14 mouse cellular contexts compared by ENCODE assay signal in genomic region chr11:120984448-120985330, GRCm38 (mm10). TPM values are rescaled to one million over a fixed set of nuclear protein-coding genes. Genes with fewer than 3 reads are reported as not detected.
DNase-seq lines count a peak whose midpoint lies in the region; ATAC-seq and TF ChIP-seq lines count a peak whose summit lies in the region.
"Had no signal": no experiment of that assay in that cellular context is flagged by ENCODE, and none has a peak within 500 bp of the region (broad histone marks: within the 10 kb centered on the region; RNA-seq: fewer than 3 reads in every experiment).

No protein-coding gene starts in this region.

- H3K36me3 ChIP-seq in small intestine, adult 2 months (ENCODE audit: control insufficient read depth, insufficient read depth, low read length): peaks cover 34% of the 10 kb centered on the region
- H3K36me3 ChIP-seq in hindbrain, postnatal 0 days (ENCODE audit: insufficient read depth, low read length): peaks cover 29% of the 10 kb centered on the region

- no peak for ATAC-seq in hindbrain, postnatal 0 days
- no peak for ATAC-seq in megakaryocyte progenitor cell, adult 5-6 weeks (replicated peaks; ENCODE audit: poor library complexity)

- H3K9ac ChIP-seq in hindbrain, postnatal 0 days (replicated peaks; ENCODE audit: low read length): no peak overlapping the region
- H3K9ac ChIP-seq: neural tube, embryonic 13.5 days; stomach, embryonic 15.5 days had no signal

- DNase-seq in gastrocnemius, postnatal 25 days: peak; percentile 61
- no peak for DNase-seq in gastrocnemius, postnatal 10 days
- peak; percentile 35 to 52 for DNase-seq in kidney, postnatal 36 days
- DNase-seq in kidney, postnatal 10 days: no peak
- DNase-seq in adrenal gland, postnatal 14 days: peak; percentile 72
- DNase-seq in hindbrain, postnatal 0 days (ENCODE audit: low spot score): no peak

- H3K4me1 ChIP-seq in small intestine, adult 2 months (ENCODE audit: control insufficient read depth, insufficient read depth, insufficient read length, low read length): peaks cover 35% of the 10 kb centered on the region; the same call in 1 of the 2 replicates
- H3K4me1 ChIP-seq in hindbrain, postnatal 0 days (ENCODE audit: insufficient read depth, low read length): peaks cover 14% of the 10 kb centered on the region

- no peak for TF ChIP-seq CTCF in small intestine, adult 2 months (IDR thresholded peaks at IDR 0.05; ENCODE audit: extremely low read depth, insufficient read length, insufficient replicate concordance, low read depth, low read length)
- TF ChIP-seq CTCF in hindbrain, postnatal 0 days (IDR thresholded peaks at IDR 0.05; ENCODE audit: low read depth): no peak

- no peak overlapping the region for H3K4me2 ChIP-seq in hindbrain, postnatal 0 days (ENCODE audit: low read depth, low read length)
- H3K4me2 ChIP-seq: midbrain, embryonic 11.5 days; neural tube, embryonic 13.5 days; stomach, embryonic 15.5 days had no signal

- H3K27ac ChIP-seq in small intestine, adult 2 months (ENCODE audit: insufficient read depth, low read depth, low read length): peak overlapping the region; percentile 89
- H3K27ac ChIP-seq in hindbrain, postnatal 0 days: no peak overlapping the region
- H3K27ac ChIP-seq: neural tube, embryonic 13.5 days; stomach, embryonic 15.5 days had no signal

- no peaks in the 10 kb centered on the region for H3K9me3 ChIP-seq in hindbrain, postnatal 0 days (ENCODE audit: low read length)
- H3K9me3 ChIP-seq: neural tube, embryonic 13.5 days; stomach, embryonic 15.5 days had no signal

- H3K4me3 ChIP-seq in small intestine, adult 2 months (ENCODE audit: low read depth, low read length): no peak overlapping the region
- no peak overlapping the region for H3K4me3 ChIP-seq in hindbrain, postnatal 0 days (ENCODE audit: low read length)
- H3K4me3 ChIP-seq: erythroblast, embryonic 14.5 days; neural tube, embryonic 13.5 days; stomach, embryonic 15.5 days had no signal

- H3K27me3 ChIP-seq in small intestine, adult 2 months (ENCODE audit: control insufficient read depth, insufficient read depth, low read length): no peaks in the 10 kb centered on the region
- no peaks in the 10 kb centered on the region for H3K27me3 ChIP-seq in hindbrain, postnatal 0 days (ENCODE audit: insufficient read depth, low read length)
- H3K27me3 ChIP-seq: neural tube, embryonic 13.5 days; stomach, embryonic 15.5 days had no signal

- no peak for TF ChIP-seq POLR2A in small intestine, adult 2 months (IDR thresholded peaks at IDR 0.05; ENCODE audit: low read depth, low read length)

- 53% methylated on average over 4 of the region's 4 CpGs for WGBS in small intestine, adult 2 months
- WGBS in hindbrain, postnatal 0 days: 74% methylated on average over 4 of the region's 4 CpGs

RNA-seq across cellular contexts. Expression of gene Csnk1d, which starts 6.4 kb away (rescaled TPM):
- 10 to 100 TPM; 45.8 to 52.6 TPM for total RNA-seq in gastrocnemius, postnatal 25 days (2021)
- 10 to 100 TPM; 67.8 to 77.3 TPM for total RNA-seq in gastrocnemius, postnatal 10 days (2021)
- 124 and 135 TPM in 2 replicates for total RNA-seq in adrenal gland, postnatal 14 days (2021)
- polyA plus RNA-seq in small intestine, adult 2 months (2012; rRNA removed): 26.5 and 60.8 TPM in 2 replicates
- 95.2 and 100 TPM in 2 replicates for total RNA-seq in hindbrain, postnatal 0 days (2014; rRNA removed)
- 97.7 and 102 TPM in 2 replicates for polyA plus RNA-seq in hindbrain, postnatal 0 days (2015; fragmentation: Nextera tagmentation; extraction: Ambion mirVana)
- 51.3 and 64.2 TPM in 2 replicates for total RNA-seq in megakaryocyte progenitor cell, adult 5-6 weeks (2015)
- total RNA-seq in megakaryocyte progenitor cell, adult 5-6 weeks (2017): 69.8 and 74.2 TPM in 2 replicates

RNA-seq across cellular contexts. Expression of gene Slc16a3, which starts 36.4 kb away (rescaled TPM):
- total RNA-seq in gastrocnemius, postnatal 25 days (2021): 100 to 1,000 TPM; 313 to 418 TPM
- total RNA-seq in gastrocnemius, postnatal 10 days (2021): 100 to 1,000 TPM; 193 to 232 TPM
- total RNA-seq in adrenal gland, postnatal 14 days (2021): 10.6 and 14.0 TPM in 2 replicates
- polyA plus RNA-seq in small intestine, adult 2 months (2012; rRNA removed): 56.8 and 68.9 TPM in 2 replicates
- 22.9 and 24.9 TPM in 2 replicates for total RNA-seq in hindbrain, postnatal 0 days (2014; rRNA removed)
- 6.4 and 7.8 TPM in 2 replicates for polyA plus RNA-seq in hindbrain, postnatal 0 days (2015; fragmentation: Nextera tagmentation; extraction: Ambion mirVana)
- total RNA-seq in megakaryocyte progenitor cell, adult 5-6 weeks (2015): 4.4 and 5.3 TPM in 2 replicates
- 6.0 and 7.5 TPM in 2 replicates for total RNA-seq in megakaryocyte progenitor cell, adult 5-6 weeks (2017)

RNA-seq across cellular contexts. Expression of gene Ccdc57, which starts 52.0 kb away (rescaled TPM):
- 1 to 10 TPM; 2.8 to 2.9 TPM for total RNA-seq in gastrocnemius, postnatal 25 days (2021)
- total RNA-seq in gastrocnemius, postnatal 10 days (2021): 1 to 10 TPM; 2.5 to 4.8 TPM
- 12.6 and 17.7 TPM in 2 replicates for total RNA-seq in adrenal gland, postnatal 14 days (2021)
- 0.43 and 0.84 TPM in 2 replicates for polyA plus RNA-seq in small intestine, adult 2 months (2012; rRNA removed)
- 4.2 and 7.1 TPM in 2 replicates for total RNA-seq in hindbrain, postnatal 0 days (2014; rRNA removed)
- polyA plus RNA-seq in hindbrain, postnatal 0 days (2015; fragmentation: Nextera tagmentation; extraction: Ambion mirVana): 4.8 and 5.6 TPM in 2 replicates
- 4.5 and 6.4 TPM in 2 replicates for total RNA-seq in megakaryocyte progenitor cell, adult 5-6 weeks (2015)
- total RNA-seq in megakaryocyte progenitor cell, adult 5-6 weeks (2017): 6.4 and 8.4 TPM in 2 replicates

RNA-seq across cellular contexts. Expression of gene Cd7, which starts 54.5 kb away (rescaled TPM):
- total RNA-seq in gastrocnemius, postnatal 25 days (2021): not detected
- total RNA-seq in gastrocnemius, postnatal 10 days (2021): not detected
- total RNA-seq in adrenal gland, postnatal 14 days (2021): 0.48 and 3.8 TPM in 2 replicates
- 41.0 and 57.7 TPM in 2 replicates for polyA plus RNA-seq in small intestine, adult 2 months (2012; rRNA removed)
- total RNA-seq in hindbrain, postnatal 0 days (2014; rRNA removed): not detected in 2 replicates
- polyA plus RNA-seq in hindbrain, postnatal 0 days (2015; fragmentation: Nextera tagmentation; extraction: Ambion mirVana): 0.24 TPM in 1 of 2 replicates, not detected in the other
- 0.44 and 0.59 TPM in 2 replicates for total RNA-seq in megakaryocyte progenitor cell, adult 5-6 weeks (2015)
- total RNA-seq in megakaryocyte progenitor cell, adult 5-6 weeks (2017): 0.29 TPM in 1 of 2 replicates, not detected in the other
- total RNA-seq: gastrocnemius, adult 8-10 months; layer of hippocampus, postnatal 25 days had no signal
- polyA plus RNA-seq: erythroblast, embryonic 14.5 days; midbrain, embryonic 11.5 days had no signal

Comparison
In these comparisons a context has a peak if more than half of its experiments do, and no peak if none do; other contexts are left out.
1. DNase-seq: peak in gastrocnemius, postnatal 25 days (single experiment), kidney, postnatal 36 days (2 of 2) and adrenal gland, postnatal 14 days (single experiment); none in gastrocnemius, postnatal 10 days (single experiment), kidney, postnatal 10 days (single experiment) and hindbrain, postnatal 0 days (single experiment).